8 mouse cellular contexts compared by ENCODE assay signal in the genomic region with DNA sequence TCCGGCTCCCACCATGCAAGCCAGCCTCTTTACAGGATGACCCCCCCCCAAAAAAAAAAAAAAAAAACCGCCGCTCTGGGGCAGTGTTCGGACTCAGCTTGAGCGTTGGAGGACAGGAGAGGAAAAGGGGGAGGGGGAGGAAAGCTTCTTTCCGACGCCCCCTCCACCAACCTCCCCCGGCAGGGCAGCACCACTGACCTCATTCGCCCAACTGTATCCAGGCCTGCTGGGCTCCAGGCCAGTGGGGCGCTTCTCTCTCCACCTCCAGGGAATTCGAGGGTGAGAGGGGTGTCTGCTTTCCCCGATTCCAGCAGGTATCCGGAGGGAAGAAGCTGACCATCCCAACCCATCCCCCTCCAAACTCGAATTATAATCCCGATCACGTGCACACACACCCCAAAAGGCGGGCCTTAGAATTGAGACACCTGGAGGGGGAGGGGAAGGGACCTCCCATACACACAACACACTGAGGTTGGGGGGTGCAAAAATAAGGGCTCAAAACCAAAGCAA. TPM values are rescaled to one million over a fixed set of nuclear protein-coding genes. Genes with fewer than 3 reads are reported as not detected.
A peak's percentile ranks its signal among the peaks of the same experiment; 100 is the strongest.
DNase-seq lines count a peak whose midpoint lies in the region; ATAC-seq lines count a peak whose summit lies in the region.

No protein-coding gene starts in this region.

- H3K4me3 ChIP-seq in forebrain, embryonic 15.5 days = peak overlapping the region; percentile 73
- peak overlapping the region; percentile 79 for H3K4me3 ChIP-seq in intestine, embryonic 14.5 days (ENCODE audit: low read depth, low read length)
- peak overlapping the region; percentile 69 for H3K4me3 ChIP-seq in liver, embryonic 13.5 days (replicated peaks)

- 0 out of 2 replicates have a peak, but pooled peaks cover 6% of the 10 kb centered on the region for H3K36me3 ChIP-seq in forebrain, embryonic 15.5 days
- peaks cover 9% of the 10 kb centered on the region for H3K36me3 ChIP-seq in intestine, embryonic 14.5 days (ENCODE audit: control insufficient read depth, insufficient read depth, low read length)
- 0 out of 2 replicates have a peak, but pooled peaks cover 6% of the 10 kb centered on the region for H3K36me3 ChIP-seq in liver, embryonic 13.5 days

- peak; percentile 66 for ATAC-seq in forebrain, embryonic 15.5 days (replicated peaks)
- ATAC-seq in intestine, embryonic 14.5 days (replicated peaks; ENCODE audit: low FRiP score, low TSS enrichment, low read depth) = peak; percentile 73
- peak; percentile 69 for ATAC-seq in liver, embryonic 13.5 days (ENCODE audit: low read depth)

- H3K4me2 ChIP-seq in forebrain, embryonic 15.5 days (replicated peaks) = peak overlapping the region; percentile 85
- H3K4me2 ChIP-seq in intestine, embryonic 14.5 days (ENCODE audit: low read length) = peak overlapping the region; percentile 88
- peak overlapping the region; percentile 93 for H3K4me2 ChIP-seq in liver, embryonic 13.5 days

- H3K27ac ChIP-seq in forebrain, embryonic 15.5 days (replicated peaks) = peak overlapping the region; percentile 92
- H3K27ac ChIP-seq in intestine, embryonic 14.5 days (ENCODE audit: low read depth) = peak overlapping the region; percentile 91
- H3K27ac ChIP-seq in liver, embryonic 13.5 days = no peak overlapping the region

- H3K27me3 ChIP-seq in forebrain, embryonic 15.5 days = no peaks in the 10 kb centered on the region
- H3K27me3 ChIP-seq in intestine, embryonic 14.5 days (replicated peaks; ENCODE audit: control insufficient read depth, insufficient read depth, low read length) = no peaks in the 10 kb centered on the region
- H3K27me3 ChIP-seq in liver, embryonic 13.5 days = no peaks in the 10 kb centered on the region

- peaks cover 26% of the 10 kb centered on the region for H3K4me1 ChIP-seq in forebrain, embryonic 15.5 days
- H3K4me1 ChIP-seq in intestine, embryonic 14.5 days (replicated peaks; ENCODE audit: control insufficient read depth, insufficient read depth, low read length) = peaks cover 12% of the 10 kb centered on the region; the same call in 1 of the 2 replicates
- H3K4me1 ChIP-seq in liver, embryonic 13.5 days (replicated peaks) = peaks cover 25% of the 10 kb centered on the region

- H3K9ac ChIP-seq in forebrain, embryonic 15.5 days (replicated peaks) = peak overlapping the region; percentile 89
- H3K9ac ChIP-seq in intestine, embryonic 14.5 days (ENCODE audit: low read length) = peak overlapping the region; percentile 90
- H3K9ac ChIP-seq in liver, embryonic 13.5 days = peak overlapping the region; percentile 75

- DNase-seq in layer of hippocampus, postnatal 10 days (ENCODE audit: low spot score in 2 of 2) = peak; percentile 54 to 59
- DNase-seq in layer of hippocampus, adult 9-11 months = no peak
- DNase-seq in cerebellum, adult 11 months = peak; percentile 48
- DNase-seq in intestine, embryonic 14.5 days (ENCODE audit: low spot score) = peak; percentile 89
- DNase-seq in liver, embryonic 13.5 days = no peak
- peak; percentile 45 for DNase-seq in naive thymus-derived CD4-positive, alpha-beta T cell, adult 2 months (ENCODE audit: low read depth)
- peak; percentile 71 for DNase-seq in thymus, postnatal 25 days

- no peaks in the 10 kb centered on the region for H3K9me3 ChIP-seq in forebrain, embryonic 15.5 days
- H3K9me3 ChIP-seq in intestine, embryonic 14.5 days (ENCODE audit: control insufficient read depth, low read length) = no peaks in the 10 kb centered on the region
- H3K9me3 ChIP-seq in liver, embryonic 13.5 days (replicated peaks) = no peaks in the 10 kb centered on the region

- 0% methylated on average over 17 of the region's 17 CpGs for WGBS in forebrain, embryonic 15.5 days
- 0% methylated on average over 16 of the region's 17 CpGs for WGBS in intestine, embryonic 14.5 days
- 1% methylated on average over 16 of the region's 17 CpGs for WGBS in liver, embryonic 13.5 days (ENCODE audit: insufficient replicate concordance)

RNA-seq across cellular contexts. Expression of a gene that starts 0.5 kb away (rescaled TPM):
- total RNA-seq in layer of hippocampus, postnatal 10 days (2021) = 10 to 100 TPM; 35.6 to 46.3 TPM
- polyA plus RNA-seq in forebrain, embryonic 15.5 days (2015; fragmentation: Nextera tagmentation; extraction: Ambion mirVana) = 89.7 and 93.3 TPM in 2 replicates
- polyA plus RNA-seq in intestine, embryonic 14.5 days (2014; fragmentation: Nextera tagmentation; extraction: Ambion mirVana) = 85.9 and 101 TPM in 2 replicates
- 12.9 and 13.6 TPM in 2 replicates for polyA plus RNA-seq in liver, embryonic 13.5 days (2015; fragmentation: Nextera tagmentation; extraction: Ambion mirVana)

Comparison
In these comparisons a context has a peak if more than half of its experiments do, and no peak if none do; other contexts are left out.
1. DNase-seq: peak in layer of hippocampus, postnatal 10 days (2 of 2), cerebellum, adult 11 months (single experiment), intestine, embryonic 14.5 days (single experiment), naive thymus-derived CD4-positive, alpha-beta T cell, adult 2 months (single experiment) and thymus, postnatal 25 days (single experiment); none in layer of hippocampus, adult 9-11 months (single experiment) and liver, embryonic 13.5 days (single experiment).
2. Peak in every context shown above with its lines, with median percentiles within 50 percentile points of each other: ATAC-seq, H3K4me2 ChIP-seq, H3K4me3 ChIP-seq and H3K9ac ChIP-seq.